Mouse (Mus musculus): ENCODE measurements around the gene Npb. TPM values are rescaled to one million over a fixed set of nuclear protein-coding genes. Genes with fewer than 3 reads are reported as not detected.
A peak's percentile ranks its signal among the peaks of the same experiment; 100 is the strongest.

Npb gene
- polyA plus RNA-seq, 2 experiments = 5.5 to 11.9 TPM

DNA sequence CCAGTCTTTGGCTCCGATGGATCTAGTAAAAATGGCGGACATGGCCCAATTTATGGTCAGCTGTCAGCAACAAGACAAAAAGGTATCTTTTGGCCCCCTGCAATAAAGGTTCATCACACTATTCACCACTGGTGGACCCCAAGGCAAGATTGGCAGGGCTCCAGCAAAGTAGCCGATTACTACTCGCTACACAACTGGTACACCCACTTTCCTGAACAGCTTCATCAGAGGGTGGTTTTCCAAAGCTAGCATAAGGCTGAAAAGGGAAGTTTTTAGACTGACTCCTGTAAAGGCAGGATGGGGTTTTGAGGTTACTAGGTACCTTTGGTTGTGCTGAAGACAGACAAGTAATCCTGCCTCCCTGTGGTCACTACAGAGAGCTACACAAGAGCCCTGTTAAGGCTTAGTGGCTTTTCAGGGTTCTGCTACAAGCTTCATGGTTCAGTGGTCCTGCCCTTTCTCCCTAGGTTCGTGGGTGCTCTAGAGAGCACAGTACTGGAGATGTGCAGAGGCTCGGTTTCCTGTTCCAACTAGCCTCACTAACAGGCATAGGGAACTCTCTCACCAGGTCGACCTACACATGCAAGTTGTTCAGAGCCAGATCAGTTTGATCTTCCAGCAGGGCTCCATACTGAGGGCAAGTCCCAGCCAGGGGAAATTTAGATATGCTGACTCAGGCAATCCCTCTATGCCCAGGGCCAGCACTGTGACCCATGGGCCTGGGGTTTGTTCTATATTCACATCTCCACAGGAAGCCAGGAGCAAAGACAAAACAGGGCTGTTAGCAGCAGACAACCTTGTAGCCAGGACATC lies 30.9 kb upstream of the Npb start:
- Histone ChIP-seq H3K36me3 (replicated peaks; ENCODE audit: control insufficient read depth, insufficient read depth, low read depth) (peaks cover 18% of the 10 kb centered on the region), H3K9me3 (ENCODE audit: control insufficient read depth, low read length) (no peaks in the 10 kb centered on the region), H3K27ac (peak overlapping the region; percentile 41), H3K4me1 (replicated peaks; ENCODE audit: control insufficient read depth in 2 of 2, insufficient read depth in 2 of 2, low read length in 1 of 2) (peaks cover 22 to 25% of the 10 kb centered on the region in 2 experiments), H3K27me3 (ENCODE audit: control insufficient read depth, insufficient read depth, low read length) (no peaks in the 10 kb centered on the region), H3K9ac (replicated peaks) (no peak overlapping the region), H3K4me2 (ENCODE audit: low read depth) (peak overlapping the region; percentile 11), H3K4me3 (ENCODE audit: insufficient read depth in 1 of 2, low read depth in 2 of 2, low read length in 2 of 2) (no peak overlapping the region)
- ATAC-seq (ENCODE audit: insufficient read depth) (no peak), DNase-seq (ENCODE audit: low read depth in 3 of 3, low spot score in 3 of 3) (no peak)
- WGBS (ENCODE audit: insufficient replicate concordance) = 71% methylated on average over 7 of the region's 7 CpGs
- TF ChIP-seq EP300 (IDR thresholded peaks at IDR 0.05; ENCODE audit: low read depth) = no peak
- peak; percentile 50 for TF ChIP-seq CTCF (IDR thresholded peaks at IDR 0.05; ENCODE audit: low read depth)

- H3K4me2 ChIP-seq (ENCODE audit: low read depth) = no peak overlapping the region
- H3K9ac ChIP-seq (replicated peaks) = no peak overlapping the region
- ATAC-seq (ENCODE audit: insufficient read depth) (no peak), DNase-seq (ENCODE audit: low read depth in 3 of 3, low spot score in 3 of 3) (no peak)
- no peaks in the 10 kb centered on the region for H3K27me3 ChIP-seq (ENCODE audit: control insufficient read depth, insufficient read depth, low read length)
- H3K4me1 ChIP-seq (replicated peaks; ENCODE audit: control insufficient read depth in 2 of 2, insufficient read depth in 2 of 2, low read length in 1 of 2) = peaks cover 22 to 25% of the 10 kb centered on the region in 2 experiments
- no peak overlapping the region for H3K27ac ChIP-seq
- WGBS (ENCODE audit: insufficient replicate concordance) = 76% methylated on average over 10 of the region's 10 CpGs
- no peaks in the 10 kb centered on the region for H3K9me3 ChIP-seq (ENCODE audit: control insufficient read depth, low read length)
- peaks cover 18% of the 10 kb centered on the region for H3K36me3 ChIP-seq (replicated peaks; ENCODE audit: control insufficient read depth, insufficient read depth, low read depth)
- no peak for TF ChIP-seq CTCF (IDR thresholded peaks at IDR 0.05; ENCODE audit: low read depth)
- TF ChIP-seq EP300 (IDR thresholded peaks at IDR 0.05; ENCODE audit: low read depth) = no peak
- H3K4me3 ChIP-seq (ENCODE audit: insufficient read depth in 1 of 2, low read depth in 2 of 2, low read length in 2 of 2) = no peak overlapping the region
Observed at GRCm38 (mm10) chr11:120578024-120578693, 30.1 kb upstream of the Npb start.

DNA sequence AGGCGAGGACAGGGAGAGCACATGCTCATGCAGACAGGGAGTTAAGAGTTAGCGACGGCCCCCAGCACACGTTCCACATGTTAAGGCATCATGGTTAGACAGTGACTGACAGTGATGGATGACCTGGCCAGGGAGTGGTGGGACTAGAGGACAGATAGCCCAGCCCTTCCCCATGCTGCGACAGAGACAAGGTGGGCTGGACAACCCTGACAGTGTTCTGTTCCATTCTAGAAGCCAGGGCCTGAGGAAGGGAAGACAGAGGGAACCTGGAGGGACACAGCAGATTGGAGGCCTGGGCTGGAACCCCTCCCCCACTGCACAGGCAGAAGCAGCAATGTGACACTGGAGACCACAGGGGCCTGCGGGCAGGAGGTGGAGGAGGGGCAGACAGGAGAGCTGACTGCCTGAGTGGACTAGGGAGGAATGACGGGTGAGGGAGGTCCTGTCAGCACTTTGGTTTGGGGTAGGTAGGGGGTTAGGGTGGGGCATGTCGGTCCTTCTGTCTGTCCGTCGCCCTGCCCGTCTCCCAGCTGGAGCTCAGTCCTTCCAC lies 29.5 kb upstream of the Npb start:
- no peak for TF ChIP-seq EP300 (IDR thresholded peaks at IDR 0.05; ENCODE audit: low read depth)
- TF ChIP-seq CTCF (IDR thresholded peaks at IDR 0.05; ENCODE audit: low read depth) = no peak
- no peak overlapping the region for H3K9ac ChIP-seq (replicated peaks)
- H3K4me3 ChIP-seq (ENCODE audit: insufficient read depth in 1 of 2, low read depth in 2 of 2, low read length in 2 of 2) = no peak overlapping the region

GRCm38 (mm10) chr11:120579316-120580107 lies 28.8 kb upstream of the Npb start:
- no peak overlapping the region for H3K9ac ChIP-seq (replicated peaks)
- H3K4me3 ChIP-seq (ENCODE audit: insufficient read depth in 1 of 2, low read depth in 2 of 2, low read length in 2 of 2) = peak overlapping the region; percentile 86 to 89
- H3K36me3 ChIP-seq (replicated peaks; ENCODE audit: control insufficient read depth, insufficient read depth, low read depth) = peaks cover 18% of the 10 kb centered on the region
- ATAC-seq (ENCODE audit: insufficient read depth) (no peak), DNase-seq (ENCODE audit: low read depth in 3 of 3, low spot score in 3 of 3) (peak in 1 of 3 experiments; percentile 56)
- H3K9me3 ChIP-seq (ENCODE audit: control insufficient read depth, low read length) = no peaks in the 10 kb centered on the region
- peak overlapping the region; percentile 98 for H3K4me2 ChIP-seq (ENCODE audit: low read depth)
- H3K4me1 ChIP-seq (replicated peaks; ENCODE audit: control insufficient read depth in 2 of 2, insufficient read depth in 2 of 2, low read length in 1 of 2) = peaks cover 18 to 21% of the 10 kb centered on the region in 2 experiments
- 57% methylated on average over 15 of the region's 15 CpGs for WGBS (ENCODE audit: insufficient replicate concordance)
- H3K27ac ChIP-seq = no peak overlapping the region; the same call in 1 of the 2 replicates
- TF ChIP-seq EP300 (IDR thresholded peaks at IDR 0.05; ENCODE audit: low read depth) = no peak
- peak; percentile 95 for TF ChIP-seq CTCF (IDR thresholded peaks at IDR 0.05; ENCODE audit: low read depth)
- H3K27me3 ChIP-seq (ENCODE audit: control insufficient read depth, insufficient read depth, low read length) = no peaks in the 10 kb centered on the region

More for the DNA sequence above, 29.5 kb upstream of the Npb start:
- no peak for DNase-seq (ENCODE audit: low read depth in 3 of 3, low spot score in 3 of 3)
- peaks cover 22 to 25% of the 10 kb centered on the region in 2 experiments for H3K4me1 ChIP-seq (replicated peaks; ENCODE audit: control insufficient read depth in 2 of 2, insufficient read depth in 2 of 2, low read length in 1 of 2)
- H3K9me3 ChIP-seq (ENCODE audit: control insufficient read depth, low read length) = no peaks in the 10 kb centered on the region
- no peaks in the 10 kb centered on the region for H3K27me3 ChIP-seq (ENCODE audit: control insufficient read depth, insufficient read depth, low read length)
- H3K4me2 ChIP-seq (ENCODE audit: low read depth) = no peak overlapping the region
- peaks cover 18% of the 10 kb centered on the region for H3K36me3 ChIP-seq (replicated peaks; ENCODE audit: control insufficient read depth, insufficient read depth, low read depth)
- H3K27ac ChIP-seq = no peak overlapping the region
- no peak for ATAC-seq (ENCODE audit: insufficient read depth)
- WGBS (ENCODE audit: insufficient replicate concordance) = 87% methylated on average over 11 of the region's 11 CpGs

Measured in liver, embryonic 14.5 days (tissue).